Mouse (Mus musculus) mouse embryonic stem cell (cell line): ENCODE results near the gene Tnxb.
"Not testable (repeated sequence)": the region's sequence is repeated elsewhere in the genome, so short reads cannot be mapped to it uniquely, and the experiment has no call there.

Source experiments
- in situ Hi-C, 2 experiments: fragments of 300-500 bp; cut with MboI; formaldehyde crosslinking; loops; 1 replicate in 1 of 2; 3 replicates in 1 of 2; pipeline ENCODE4 v1.14.3; 2019 to 2020; ENCODE audit warnings: low sequenced_read_pairs in 2 of 2, low pct_unique_long_range_greater_than_20kb in 1 of 2, mixed read lengths in 1 of 2; ENCODE audit not compliant: unreplicated experiment in 1 of 2

Tnxb gene

GRCm38 (mm10) chr17:34744206-34744605, 73.9 kb downstream of the Tnxb start:
- in situ Hi-C loops, result no loop called here

GRCm38 (mm10) chr17:34744611-34745010, 74.3 kb downstream of the Tnxb start:
- in situ Hi-C loops, result not testable (repeated sequence)

- in situ Hi-C loops, result not testable (repeated sequence)
Measured at GRCm38 (mm10) chr17:34745166-34745565, 74.8 kb downstream of the Tnxb start.

- in situ Hi-C loops, result no loop called here
Measured at GRCm38 (mm10) chr17:34746531-34746930, 76.2 kb downstream of the Tnxb start.

DNA sequence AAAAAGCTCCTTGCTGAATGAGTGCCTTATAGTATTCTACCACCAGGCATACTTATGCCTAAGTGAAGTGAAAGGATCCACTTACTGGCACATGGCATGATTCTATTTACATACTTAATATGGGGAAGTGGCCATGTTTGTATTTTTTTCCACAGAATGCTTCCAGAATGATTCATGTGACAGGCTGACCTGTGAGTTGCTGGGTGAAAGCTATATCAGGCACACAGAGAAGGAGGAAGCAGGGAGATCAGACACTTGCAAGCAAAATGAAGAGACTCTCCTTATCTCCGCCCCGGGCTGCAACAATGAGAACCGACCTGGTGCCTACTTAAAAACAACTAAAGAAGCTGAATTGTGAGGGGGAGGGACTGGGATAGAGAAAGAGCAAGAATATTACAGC, 91.1 kb downstream of the Tnxb start:
- in situ Hi-C loops, result no loop called here
